Mouse (Mus musculus) kidney, adult 2 months (tissue): ENCODE data around the gene Reep1.

Source experiments
- CTCF ChIP-seq: fragments of 200-500 bp; conservative IDR thresholded peaks from 2 replicates; pipeline ENCODE4 v1.5.1; 2011; ENCODE audit warnings: low read depth, mild to moderate bottlenecking, control low read depth, low read length, moderate library complexity, mixed read lengths; ENCODE audit not compliant: insufficient read depth, insufficient read length
- POLR2A ChIP-seq: fragments of 200-500 bp; IDR thresholded peaks from one replicate; pipeline ENCODE4 v1.6.1; 2011; ENCODE audit warnings: low read depth, low read length, control low read depth

- TF ChIP-seq CTCF (no peak), POLR2A (no peak)
Measured at GRCm38 (mm10) chr6:71722988-71723387, 15.6 kb downstream of the Reep1 start.
